Mouse (Mus musculus) neutrophil, adult 65 days (primary cell): ENCODE data around the gene Olfr418. TPM values are rescaled to one million over a fixed set of nuclear protein-coding genes. Genes with fewer than 3 reads are reported as not detected.

ENCODE experiments used
- total RNA-seq: library from RNA; stranded (reverse); gene quantifications from 2 replicates; pipeline ENCODE4 v1.2.4, GENCODE M21; 2023

The Olfr418 gene
- not detected in 2 replicates for total RNA-seq

GRCm38 (mm10) chr1:173265701-173266100 lies at the start of gene Olfr418:
Gene Olfr418, plus strand, starts transcription at chr1:173266001.

GRCm38 (mm10) chr1:173227081-173227480 lies 38.7 kb upstream of the Olfr418 start, which contains the start of gene Fcer1a:
Gene Fcer1a, minus strand, starts transcription at chr1:173227214.

DNA sequence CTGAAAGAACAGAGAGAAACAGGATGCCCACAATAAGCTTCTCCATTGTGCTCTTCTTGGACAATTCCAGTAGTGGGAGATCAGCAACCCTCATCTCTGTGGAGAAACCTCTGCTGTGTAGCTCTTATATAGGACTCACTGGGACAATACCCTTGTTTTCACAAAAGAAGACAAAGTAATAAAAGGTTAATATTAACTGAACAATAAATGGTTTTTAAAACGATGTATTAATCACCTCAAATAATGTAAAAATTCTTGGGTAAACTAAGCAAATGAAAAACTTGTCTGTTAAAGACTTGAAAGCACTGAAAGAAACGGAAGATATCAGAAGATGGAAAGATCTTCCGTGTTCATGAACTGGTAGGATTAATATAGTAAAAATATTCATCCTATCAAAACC lies 11.9 kb downstream of the Olfr418 start, which contains the start of gene Mptx2:
Mptx2 (minus strand) TSS at position 101 of the 400 bp plus-strand sequence.

Other genes starting within 250 kb of the Olfr418 start
- gene Olfr1408, start 128.6 kb upstream of the Olfr418 start, total RNA-seq = not detected in 2 replicates
- not detected in 2 replicates for gene Olfr1406, start 75.4 kb upstream of the Olfr418 start, total RNA-seq
- not detected in 2 replicates for gene Olfr218, start 68.2 kb upstream of the Olfr418 start, total RNA-seq
- not detected in 2 replicates for gene Olfr1404, start 53.6 kb upstream of the Olfr418 start, total RNA-seq
- 2.0 and 2.6 TPM in 2 replicates for gene Fcer1a, start 38.8 kb upstream of the Olfr418 start, total RNA-seq
- not detected in 2 replicates for gene Mptx2, start 11.8 kb downstream of the Olfr418 start, total RNA-seq
- not detected in 2 replicates for gene Ackr1, start 67.7 kb downstream of the Olfr418 start, total RNA-seq
- 44.3 and 65.2 TPM in 2 replicates for gene Aim2, start 84.9 kb downstream of the Olfr418 start, total RNA-seq
- gene Cadm3, start 101.7 kb downstream of the Olfr418 start, total RNA-seq = 0.75 and 0.82 TPM in 2 replicates
- gene Ifi206, start 225.0 kb downstream of the Olfr418 start, total RNA-seq = 0.66 and 3.1 TPM in 2 replicates